In genomic region chr8:12430900-12431737, GRCm38 (mm10) we compare ENCODE assay signal across 10 mouse cellular contexts. TPM values are rescaled to one million over a fixed set of nuclear protein-coding genes. Genes with fewer than 3 reads are reported as not detected.
DNase-seq lines count a peak whose midpoint lies in the region; ATAC-seq and TF ChIP-seq lines count a peak whose summit lies in the region.
"Had no signal": no experiment of that assay in that cellular context is flagged by ENCODE, and none has a peak within 500 bp of the region (broad histone marks: within the 10 kb centered on the region; RNA-seq: fewer than 3 reads in every experiment).

No protein-coding gene starts in this region.

- no peak overlapping the region for H3K9ac ChIP-seq in heart, embryonic 11.5 days (ENCODE audit: low read depth, low read length)
- peak overlapping the region; percentile 64 for H3K9ac ChIP-seq in hindbrain, embryonic 11.5 days (ENCODE audit: low read depth, low read length)
- 0 out of 2 replicates have a peak overlapping the region, but pooled peaks have one; percentile 32 for H3K9ac ChIP-seq in midbrain, embryonic 15.5 days
- no peak overlapping the region for H3K9ac ChIP-seq in liver, embryonic 12.5 days

- H3K27ac ChIP-seq in heart, embryonic 11.5 days (ENCODE audit: low read depth, low read length), result no peak overlapping the region
- peak overlapping the region; percentile 82 for H3K27ac ChIP-seq in hindbrain, embryonic 11.5 days (ENCODE audit: low read depth, low read length)
- H3K27ac ChIP-seq in midbrain, embryonic 15.5 days, result peak overlapping the region; percentile 75
- no peak overlapping the region for H3K27ac ChIP-seq in liver, embryonic 12.5 days

- peak overlapping the region; percentile 44 for H3K4me2 ChIP-seq in heart, embryonic 11.5 days
- peak overlapping the region; percentile 69 for H3K4me2 ChIP-seq in hindbrain, embryonic 11.5 days (replicated peaks; ENCODE audit: low read depth, low read length)
- H3K4me2 ChIP-seq in midbrain, embryonic 15.5 days, result peak overlapping the region; percentile 60
- H3K4me2 ChIP-seq in liver, embryonic 12.5 days, result no peak overlapping the region

- ATAC-seq in heart, embryonic 11.5 days (replicated peaks; ENCODE audit: insufficient number of reproducible peaks, low FRiP score, low TSS enrichment), result no peak
- peak; percentile 56 for ATAC-seq in hindbrain, embryonic 11.5 days (ENCODE audit: low FRiP score)
- ATAC-seq in midbrain, embryonic 15.5 days (replicated peaks), result peak; percentile 46
- no peak for ATAC-seq in liver, embryonic 12.5 days
- ATAC-seq in cerebellum, adult (ENCODE audit: insufficient number of reproducible peaks, low FRiP score, low TSS enrichment), result no peak

- no peak for TF ChIP-seq POLR2A in brain, embryonic 14.5 days (IDR thresholded peaks at IDR 0.05; ENCODE audit: borderline replicate concordance, extremely low read depth, insufficient read depth, insufficient read length, poor library complexity, severe bottlenecking)

- no peaks in the 10 kb centered on the region for H3K9me3 ChIP-seq in heart, embryonic 11.5 days (replicated peaks; ENCODE audit: control insufficient read depth, low read length)
- no peaks in the 10 kb centered on the region for H3K9me3 ChIP-seq in hindbrain, embryonic 11.5 days (ENCODE audit: control insufficient read depth, low read length)
- H3K9me3 ChIP-seq in midbrain, embryonic 15.5 days, result no peaks in the 10 kb centered on the region
- no peaks in the 10 kb centered on the region for H3K9me3 ChIP-seq in liver, embryonic 12.5 days (replicated peaks)

- H3K27me3 ChIP-seq in heart, embryonic 11.5 days (ENCODE audit: control insufficient read depth, insufficient read depth, low read length), result peaks cover 88% of the 10 kb centered on the region
- H3K27me3 ChIP-seq in hindbrain, embryonic 11.5 days (ENCODE audit: control insufficient read depth, insufficient read depth, low read length), result peaks cover 51% of the 10 kb centered on the region
- peaks cover 58% of the 10 kb centered on the region for H3K27me3 ChIP-seq in midbrain, embryonic 15.5 days (replicated peaks)
- H3K27me3 ChIP-seq in liver, embryonic 12.5 days (replicated peaks), result peaks cover 91% of the 10 kb centered on the region

- 0 out of 2 replicates have a peak overlapping the region, but pooled peaks have one; percentile 12 for H3K4me3 ChIP-seq in heart, embryonic 11.5 days (ENCODE audit: low read depth, low read length)
- H3K4me3 ChIP-seq in hindbrain, embryonic 11.5 days (ENCODE audit: low read depth, low read length), result peak overlapping the region; percentile 35
- peak overlapping the region; percentile 31 for H3K4me3 ChIP-seq in midbrain, embryonic 15.5 days
- H3K4me3 ChIP-seq in liver, embryonic 12.5 days, result no peak overlapping the region

- DNase-seq in heart, adult 9 months (ENCODE audit: low spot score in 2 of 2), result no peak
- DNase-seq in brain, embryonic 14.5 days (ENCODE audit: low read depth), result peak; percentile 70
- peak; percentile 57 for DNase-seq in hindbrain, embryonic 11.5 days (ENCODE audit: low spot score)
- no peak for DNase-seq in urinary bladder, adult 2 months (ENCODE audit: low spot score)
- DNase-seq: liver; right cerebral cortex, postnatal 14 days had no signal

- WGBS in heart, embryonic 11.5 days (ENCODE audit: insufficient replicate concordance), result 2% methylated on average over 47 of the region's 51 CpGs
- WGBS in hindbrain, embryonic 11.5 days, result 2% methylated on average over 45 of the region's 51 CpGs
- WGBS in midbrain, embryonic 15.5 days, result 2% methylated on average over 50 of the region's 51 CpGs
- WGBS in liver, embryonic 12.5 days (ENCODE audit: insufficient replicate concordance), result 4% methylated on average over 51 of the region's 51 CpGs

- H3K36me3 ChIP-seq in heart, embryonic 11.5 days (ENCODE audit: control insufficient read depth, insufficient read depth, low read length), result no peaks in the 10 kb centered on the region
- H3K36me3 ChIP-seq in hindbrain, embryonic 11.5 days (ENCODE audit: control insufficient read depth, insufficient read depth, low read length), result no peaks in the 10 kb centered on the region
- no peaks in the 10 kb centered on the region for H3K36me3 ChIP-seq in midbrain, embryonic 15.5 days (replicated peaks)
- no peaks in the 10 kb centered on the region for H3K36me3 ChIP-seq in liver, embryonic 12.5 days

- TF ChIP-seq CTCF in brain, embryonic 14.5 days (IDR thresholded peaks at IDR 0.05; ENCODE audit: borderline replicate concordance, extremely low read depth, insufficient read depth, insufficient read length), result no peak

- peaks cover 4% of the 10 kb centered on the region for H3K4me1 ChIP-seq in heart, embryonic 11.5 days (ENCODE audit: control insufficient read depth, insufficient read depth, low read length)
- H3K4me1 ChIP-seq in hindbrain, embryonic 11.5 days (replicated peaks; ENCODE audit: control insufficient read depth, insufficient read depth, low read length), result peaks cover 28% of the 10 kb centered on the region
- H3K4me1 ChIP-seq in midbrain, embryonic 15.5 days, result peaks cover 48% of the 10 kb centered on the region
- H3K4me1 ChIP-seq in liver, embryonic 12.5 days, result no peaks in the 10 kb centered on the region

RNA-seq across cellular contexts. Expression of gene Sox1, which starts 36.0 kb away (rescaled TPM):
- polyA plus RNA-seq in heart, embryonic 11.5 days (2014; fragmentation: Nextera tagmentation; extraction: Ambion mirVana), result not detected in 2 replicates
- 23.5 and 30.1 TPM in 2 replicates for polyA plus RNA-seq in brain, embryonic 14.5 days (2012; rRNA removed)
- 5.3 and 5.5 TPM in 2 replicates for polyA plus RNA-seq in hindbrain, embryonic 11.5 days (2014; fragmentation: Nextera tagmentation; extraction: Ambion mirVana)
- 2.2 and 2.4 TPM in 2 replicates for polyA plus RNA-seq in midbrain, embryonic 15.5 days (2015; fragmentation: Nextera tagmentation; extraction: Ambion mirVana)
- not detected in 2 replicates for polyA plus RNA-seq in liver, embryonic 12.5 days (2016; fragmentation: Nextera tagmentation; extraction: Ambion mirVana)
- not detected in 2 replicates for polyA plus RNA-seq in urinary bladder, adult 2 months (2012; rRNA removed)

Comparison
In these comparisons a context has a peak if more than half of its experiments do, and no peak if none do; other contexts are left out.
1. ATAC-seq: peak in hindbrain, embryonic 11.5 days (single experiment) and midbrain, embryonic 15.5 days (single experiment); none in heart, embryonic 11.5 days (single experiment), liver, embryonic 12.5 days (single experiment) and cerebellum, adult (single experiment).
2. H3K27ac ChIP-seq: peak in hindbrain, embryonic 11.5 days (single experiment) and midbrain, embryonic 15.5 days (single experiment); none in heart, embryonic 11.5 days (single experiment) and liver, embryonic 12.5 days (single experiment).
3. H3K9ac ChIP-seq: peak in hindbrain, embryonic 11.5 days (single experiment) and midbrain, embryonic 15.5 days (single experiment); none in heart, embryonic 11.5 days (single experiment) and liver, embryonic 12.5 days (single experiment).
4. DNase-seq: peak in brain, embryonic 14.5 days (single experiment) and hindbrain, embryonic 11.5 days (single experiment); none in heart, adult 9 months (0 of 2) and urinary bladder, adult 2 months (single experiment).